Mouse (Mus musculus) limb, embryonic 10.5 days (tissue): Measurements from ENCODE around the gene Prrc2b. TPM values are rescaled to one million over a fixed set of nuclear protein-coding genes. Genes with fewer than 3 reads are reported as not detected.

ENCODE experiments used
- DNase-seq: peaks from one replicate; pipeline ENCODE4 v3.0.0-alpha.2; 2017; ENCODE audit warnings: low spot score
- H3K27ac ChIP-seq: fragments of 300-500 bp; sonication (generic); 2 replicates; pipeline ENCODE4 v1.5.1; 2016; ENCODE audit warnings: mild to moderate bottlenecking
- H3K27me3 ChIP-seq: fragments of 300-500 bp; sonication (generic); 2 replicates; pipeline ENCODE4 v1.6.1; 2016; ENCODE audit warnings: low read depth, mild to moderate bottlenecking; ENCODE audit not compliant: poor library complexity, severe bottlenecking
- H3K36me3 ChIP-seq: fragments of 300-500 bp; sonication (generic); 2 replicates; pipeline ENCODE4 v1.6.1; 2016; ENCODE audit warnings: mild to moderate bottlenecking, moderate library complexity
- H3K4me1 ChIP-seq: fragments of 300-500 bp; sonication (generic); 2 replicates; pipeline ENCODE4 v1.6.1; 2016
- H3K4me3 ChIP-seq: fragments of 300-500 bp; sonication (generic); 2 replicates; pipeline ENCODE4 v1.5.1; 2016; ENCODE audit warnings: mild to moderate bottlenecking, moderate library complexity
- H3K9me3 ChIP-seq: fragments of 300-500 bp; sonication (generic); replicated peaks from 2 replicates; pipeline ENCODE4 v1.6.1; 2016; ENCODE audit warnings: mild to moderate bottlenecking
- WGBS: fragments of 180-500 bp; shearing (Covaris S2); methylation state at CpG from one replicate; pipeline ENCODE4 v1.1.7; 2016; 5-methylcytosine and 5-hydroxymethylcytosine counted together
- polyA plus RNA-seq: library from polyadenylated mRNA; unstranded; fragments of >200 nt; fragmentation: Nextera tagmentation; extraction: Ambion mirVana; gene quantifications from 2 replicates; pipeline ENCODE4 v1.2.1, GENCODE M21; 2016

Prrc2b gene
- polyA plus RNA-seq, 1 experiment from 2014 or later, result 80.3 TPM

GRCm38 (mm10) chr2:32213000-32213399, 62.1 kb downstream of the Prrc2b start:
- Histone ChIP-seq H3K36me3 (peaks cover 100% of the 10 kb centered on the region), H3K9me3 (no peaks in the 10 kb centered on the region), H3K4me3 (no peak overlapping the region), H3K4me1 (no peaks in the 10 kb centered on the region), H3K27me3 (no peaks in the 10 kb centered on the region), H3K27ac (no peak overlapping the region)
- no peak for DNase-seq
- 94% methylated on average over 10 of the region's 10 CpGs for WGBS

GRCm38 (mm10) chr2:32215576-32215975, 64.7 kb downstream of the Prrc2b start:
- no peak overlapping the region for H3K27ac ChIP-seq
- WGBS, result 94% methylated on average over 10 of the region's 10 CpGs

GRCm38 (mm10) chr2:32216506-32216905, 65.6 kb downstream of the Prrc2b start:
- DNase-seq, result no peak
- Histone ChIP-seq H3K9me3 (no peaks in the 10 kb centered on the region), H3K4me3 (no peak overlapping the region), H3K27me3 (no peaks in the 10 kb centered on the region), H3K4me1 (no peaks in the 10 kb centered on the region), H3K27ac (no peak overlapping the region), H3K36me3 (peaks cover 100% of the 10 kb centered on the region)
- 89% methylated on average over 10 of the region's 10 CpGs for WGBS

More at GRCm38 (mm10) chr2:32215576-32215975, 64.7 kb downstream of the Prrc2b start:
- H3K27me3 ChIP-seq, result no peaks in the 10 kb centered on the region
- no peaks in the 10 kb centered on the region for H3K9me3 ChIP-seq
- DNase-seq, result no peak
- no peaks in the 10 kb centered on the region for H3K4me1 ChIP-seq
- H3K36me3 ChIP-seq, result peaks cover 100% of the 10 kb centered on the region
- H3K4me3 ChIP-seq, result no peak overlapping the region

- Histone ChIP-seq H3K27ac (no peak overlapping the region), H3K4me3 (no peak overlapping the region), H3K4me1 (no peaks in the 10 kb centered on the region), H3K27me3 (no peaks in the 10 kb centered on the region), H3K9me3 (no peaks in the 10 kb centered on the region), H3K36me3 (peaks cover 100% of the 10 kb centered on the region)
- 92% methylated on average over 8 of the region's 8 CpGs for WGBS
- no peak for DNase-seq
These were observed 66.8 kb downstream of the Prrc2b start for GRCm38 (mm10) chr2:32217656-32218055.

GRCm38 (mm10) chr2:32218113-32218512, 67.2 kb downstream of the Prrc2b start:
- Histone ChIP-seq H3K4me3 (no peak overlapping the region), H3K36me3 (peaks cover 100% of the 10 kb centered on the region), H3K4me1 (no peaks in the 10 kb centered on the region), H3K27me3 (no peaks in the 10 kb centered on the region), H3K9me3 (no peaks in the 10 kb centered on the region), H3K27ac (no peak overlapping the region)
- DNase-seq, result no peak
- WGBS, result 93% methylated on average over 5 of the region's 5 CpGs

- 93% methylated on average over 11 of the region's 11 CpGs for WGBS
- Histone ChIP-seq H3K4me3 (no peak overlapping the region), H3K27me3 (no peaks in the 10 kb centered on the region), H3K27ac (no peak overlapping the region), H3K9me3 (no peaks in the 10 kb centered on the region), H3K36me3 (peaks cover 100% of the 10 kb centered on the region), H3K4me1 (no peaks in the 10 kb centered on the region)
- DNase-seq, result no peak
These were observed 67.9 kb downstream of the Prrc2b start for GRCm38 (mm10) chr2:32218541-32219334.

- no peak overlapping the region for H3K27ac ChIP-seq
These were observed 68.6 kb downstream of the Prrc2b start for GRCm38 (mm10) chr2:32219501-32219900.

GRCm38 (mm10) chr2:32220021-32220420, 69.1 kb downstream of the Prrc2b start:
- peaks cover 100% of the 10 kb centered on the region for H3K36me3 ChIP-seq
- no peaks in the 10 kb centered on the region for H3K27me3 ChIP-seq
- 91% methylated on average over 6 of the region's 6 CpGs for WGBS
- H3K27ac ChIP-seq, result no peak overlapping the region
- H3K4me1 ChIP-seq, result no peaks in the 10 kb centered on the region
- DNase-seq, result no peak
- no peaks in the 10 kb centered on the region for H3K9me3 ChIP-seq
- no peak overlapping the region for H3K4me3 ChIP-seq

More at GRCm38 (mm10) chr2:32219501-32219900, 68.6 kb downstream of the Prrc2b start:
- no peaks in the 10 kb centered on the region for H3K4me1 ChIP-seq
- no peaks in the 10 kb centered on the region for H3K27me3 ChIP-seq
- no peaks in the 10 kb centered on the region for H3K9me3 ChIP-seq
- no peak overlapping the region for H3K4me3 ChIP-seq
- peaks cover 100% of the 10 kb centered on the region for H3K36me3 ChIP-seq
- 91% methylated on average over 14 of the region's 14 CpGs for WGBS
- DNase-seq, result no peak

GRCm38 (mm10) chr2:32220969-32221368, 70.1 kb downstream of the Prrc2b start:
- H3K4me3 ChIP-seq, result no peak overlapping the region
- H3K27me3 ChIP-seq, result no peaks in the 10 kb centered on the region
- peaks cover 100% of the 10 kb centered on the region for H3K36me3 ChIP-seq
- no peaks in the 10 kb centered on the region for H3K4me1 ChIP-seq
- DNase-seq, result no peak
- 92% methylated on average over 10 of the region's 10 CpGs for WGBS
- H3K9me3 ChIP-seq, result no peaks in the 10 kb centered on the region
- H3K27ac ChIP-seq, result no peak overlapping the region

- Histone ChIP-seq H3K9me3 (no peaks in the 10 kb centered on the region), H3K36me3 (peaks cover 100% of the 10 kb centered on the region), H3K4me1 (no peaks in the 10 kb centered on the region), H3K4me3 (no peak overlapping the region), H3K27ac (no peak overlapping the region), H3K27me3 (no peaks in the 10 kb centered on the region)
- 91% methylated on average over 7 of the region's 7 CpGs for WGBS
- DNase-seq, result no peak
These were observed 70.7 kb downstream of the Prrc2b start for GRCm38 (mm10) chr2:32221577-32221976.

- no peak overlapping the region for H3K27ac ChIP-seq
- H3K36me3 ChIP-seq, result peaks cover 100% of the 10 kb centered on the region
- no peaks in the 10 kb centered on the region for H3K27me3 ChIP-seq
- 94% methylated on average over 10 of the region's 10 CpGs for WGBS
- H3K9me3 ChIP-seq, result no peaks in the 10 kb centered on the region
- no peaks in the 10 kb centered on the region for H3K4me1 ChIP-seq
- no peak overlapping the region for H3K4me3 ChIP-seq
- no peak for DNase-seq
These were observed 71.2 kb downstream of the Prrc2b start for GRCm38 (mm10) chr2:32222057-32222456.

- H3K4me1 ChIP-seq, result peaks cover 23% of the 10 kb centered on the region
- DNase-seq, result no peak
- H3K27ac ChIP-seq, result peak overlapping the region; percentile 88
- WGBS, result 35% methylated on average over 7 of the region's 7 CpGs
- H3K4me3 ChIP-seq, result peak overlapping the region; percentile 76
- H3K27me3 ChIP-seq, result no peaks in the 10 kb centered on the region
- H3K36me3 ChIP-seq, result peaks cover 54% of the 10 kb centered on the region
- H3K9me3 ChIP-seq, result no peaks in the 10 kb centered on the region
These were observed 84.6 kb downstream of the Prrc2b start for GRCm38 (mm10) chr2:32235433-32235832.

GRCm38 (mm10) chr2:32235886-32236759, 85.2 kb downstream of the Prrc2b start, which contains the start of gene Pomt1:
Gene Pomt1, plus strand, starts transcription at chr2:32236590.
- Histone ChIP-seq H3K4me3 (peak within 1 kb of the TSS; percentile 76), H3K27me3 (no peaks in the 10 kb centered on the region), H3K9me3 (no peaks in the 10 kb centered on the region), H3K36me3 (peaks cover 48% of the 10 kb centered on the region), H3K4me1 (peaks cover 27% of the 10 kb centered on the region), H3K27ac (peak within 1 kb of the TSS; percentile 88)
- WGBS, result under 1% methylated on average over 54 of the region's 54 CpGs
- peak; percentile 95 for DNase-seq
